Mouse (Mus musculus): ENCODE results near the gene As3mt. TPM values are rescaled to one million over a fixed set of nuclear protein-coding genes. Genes with fewer than 3 reads are reported as not detected.

The As3mt gene
- polyA plus RNA-seq, 1 experiment from 2014 or later: 45.6 TPM

- ATAC-seq (replicated peaks; ENCODE audit: low FRiP score): no peak
- Histone ChIP-seq H3K9ac (no peak overlapping the region), H3K4me1 (peaks cover 23% of the 10 kb centered on the region), H3K4me3 (replicated peaks) (no peak overlapping the region), H3K4me2 (no peak overlapping the region), H3K27ac (no peak overlapping the region), H3K9me3 (replicated peaks) (no peaks in the 10 kb centered on the region), H3K36me3 (peaks cover 15% of the 10 kb centered on the region; the same call in 1 of the 2 replicates), H3K27me3 (no peaks in the 10 kb centered on the region)
- 61% methylated on average over 7 of the region's 7 CpGs for whole genome bisulfite sequencing
Observed at GRCm38 (mm10) chr19:46705779-46706495, 1.3 kb upstream of the As3mt start.

DNA sequence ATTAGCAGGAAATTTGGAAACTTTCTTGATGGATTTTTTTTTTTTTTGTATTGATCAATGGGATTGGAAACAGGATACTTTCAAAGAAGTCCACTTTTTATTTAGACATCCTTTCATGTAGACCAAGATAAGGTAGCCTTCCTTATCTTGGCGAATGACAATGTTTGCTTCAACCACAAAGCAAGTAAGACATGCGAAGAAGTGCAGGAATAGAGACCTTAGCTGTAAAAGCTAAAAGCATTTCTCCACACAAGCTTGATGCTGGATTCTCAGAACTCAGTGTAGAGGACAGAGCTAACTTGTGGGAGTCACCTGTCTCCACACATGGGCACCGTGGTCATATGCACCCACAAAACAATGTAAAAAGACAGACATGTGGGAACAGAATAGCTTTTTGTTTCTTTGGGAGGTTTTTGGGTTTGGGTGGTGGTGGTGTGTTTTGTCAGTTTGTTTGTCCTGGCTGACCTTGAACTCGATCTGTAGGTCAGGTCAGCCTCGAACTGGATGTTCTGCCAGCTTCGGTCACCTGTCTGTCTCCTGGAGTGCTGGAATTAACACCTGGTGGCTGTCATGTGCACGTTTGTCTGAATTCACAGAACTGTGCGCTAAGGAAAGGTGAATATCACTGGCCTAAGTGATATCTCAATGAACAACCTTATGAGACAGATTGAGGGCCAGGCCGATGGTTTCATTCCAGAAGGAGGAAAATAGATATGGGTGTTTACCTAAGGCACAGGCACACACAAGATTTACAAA lies 540 bp upstream of the As3mt start:
- Histone ChIP-seq H3K4me1 (peaks cover 19% of the 10 kb centered on the region), H3K36me3 (peaks cover 10% of the 10 kb centered on the region; the same call in 1 of the 2 replicates), H3K9me3 (replicated peaks) (no peaks in the 10 kb centered on the region), H3K27ac (no peak overlapping the region; the same call in 1 of the 2 replicates), H3K27me3 (no peaks in the 10 kb centered on the region), H3K4me3 (replicated peaks) (peak overlapping the region; percentile 54), H3K4me2 (peak overlapping the region; percentile 75), H3K9ac (no peak overlapping the region)
- no peak for ATAC-seq (replicated peaks; ENCODE audit: low FRiP score)
- WGBS: 73% methylated on average over 9 of the region's 9 CpGs

DNA sequence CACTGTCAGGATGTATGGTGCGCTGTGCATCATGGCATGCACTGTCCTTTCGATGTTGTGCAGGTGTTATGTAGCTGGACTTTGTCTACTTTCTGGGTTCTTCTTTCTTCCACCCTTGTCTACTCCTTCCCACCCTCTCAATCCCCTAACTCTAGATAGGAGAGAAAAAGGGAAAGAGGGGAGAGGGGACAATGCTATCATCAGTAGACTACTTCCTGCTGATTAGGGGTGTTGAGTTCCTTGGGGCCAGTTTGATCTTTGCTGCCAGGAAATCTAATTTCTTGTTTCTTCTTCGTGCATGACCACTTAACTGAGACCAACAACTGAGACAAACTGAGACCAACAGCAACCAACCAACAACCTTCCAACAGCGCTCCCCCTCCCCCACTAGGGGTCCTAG lies 3.4 kb downstream of the As3mt start:
- no peak overlapping the region for H3K4me3 ChIP-seq (replicated peaks)
- no peak overlapping the region for H3K27ac ChIP-seq
- H3K9ac ChIP-seq: no peak overlapping the region
- no peak overlapping the region for H3K4me2 ChIP-seq
- peaks cover 19% of the 10 kb centered on the region for H3K4me1 ChIP-seq
- WGBS: 93% methylated on average over 4 of the region's 4 CpGs
- H3K27me3 ChIP-seq: no peaks in the 10 kb centered on the region
- H3K9me3 ChIP-seq (replicated peaks): no peaks in the 10 kb centered on the region
- H3K36me3 ChIP-seq: peaks cover 14% of the 10 kb centered on the region
- ATAC-seq (replicated peaks; ENCODE audit: low FRiP score): no peak

GRCm38 (mm10) chr19:46714234-46714633 lies 7.0 kb downstream of the As3mt start:
- no peak overlapping the region for H3K27ac ChIP-seq
- no peaks in the 10 kb centered on the region for H3K4me1 ChIP-seq
- WGBS: 87% methylated on average over 8 of the region's 8 CpGs
- no peak overlapping the region for H3K9ac ChIP-seq
- peaks cover 5% of the 10 kb centered on the region; the same call in 1 of the 2 replicates for H3K9me3 ChIP-seq (replicated peaks)
- H3K4me2 ChIP-seq: no peak overlapping the region
- H3K36me3 ChIP-seq: peaks cover 23% of the 10 kb centered on the region
- no peaks in the 10 kb centered on the region for H3K27me3 ChIP-seq
- H3K4me3 ChIP-seq (replicated peaks): no peak overlapping the region
- no peak for ATAC-seq (replicated peaks; ENCODE audit: low FRiP score)

DNA sequence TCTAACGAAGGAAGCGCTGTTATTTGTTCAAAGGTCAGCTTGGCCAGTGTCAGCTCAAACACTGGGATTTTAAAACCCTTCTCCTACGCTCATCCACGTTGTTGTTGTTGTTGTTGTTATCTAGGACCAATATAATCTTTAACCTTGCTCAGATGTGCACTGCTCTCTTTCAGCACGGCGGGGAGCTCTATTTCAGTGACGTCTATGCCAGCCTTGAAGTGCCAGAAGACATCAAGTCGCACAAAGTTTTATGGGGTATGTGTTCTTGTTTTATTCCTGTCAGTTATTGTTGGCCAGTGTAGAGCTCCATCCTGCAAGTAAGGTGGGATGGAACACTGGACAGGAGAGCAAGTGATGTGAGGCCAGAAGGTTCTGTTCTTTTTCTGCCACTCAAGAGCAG lies 7.8 kb downstream of the As3mt start:
- Histone ChIP-seq H3K27ac (no peak overlapping the region), H3K4me3 (replicated peaks) (no peak overlapping the region), H3K9ac (no peak overlapping the region), H3K9me3 (replicated peaks) (peaks cover 5% of the 10 kb centered on the region; the same call in 1 of the 2 replicates), H3K4me2 (no peak overlapping the region), H3K4me1 (no peaks in the 10 kb centered on the region), H3K36me3 (peaks cover 25% of the 10 kb centered on the region), H3K27me3 (no peaks in the 10 kb centered on the region)
- WGBS: 80% methylated on average over 8 of the region's 8 CpGs
- no peak for ATAC-seq (replicated peaks; ENCODE audit: low FRiP score)

DNA sequence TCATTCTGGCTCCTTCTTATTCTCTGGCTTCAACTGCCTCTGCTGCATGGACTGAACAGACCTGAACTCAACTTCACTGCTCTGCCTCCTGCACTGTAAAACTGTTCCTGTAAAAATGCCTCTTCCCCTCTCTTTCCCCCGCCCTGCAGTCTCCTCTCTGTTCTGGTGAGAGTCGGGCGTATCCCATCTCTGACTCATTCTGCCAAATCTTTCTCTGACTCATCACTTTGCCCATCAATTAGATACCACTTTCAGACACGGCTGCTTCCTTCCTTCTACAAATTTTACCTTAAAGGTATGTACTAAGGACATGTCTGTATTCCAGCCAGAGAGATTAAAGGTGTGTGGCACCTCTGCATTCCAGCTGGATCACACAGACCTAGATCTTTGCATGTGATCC lies 10.9 kb downstream of the As3mt start:
- Histone ChIP-seq H3K36me3 (peaks cover 40% of the 10 kb centered on the region), H3K9me3 (replicated peaks) (peaks cover 5% of the 10 kb centered on the region; the same call in 1 of the 2 replicates), H3K27ac (no peak overlapping the region), H3K4me1 (no peaks in the 10 kb centered on the region), H3K9ac (no peak overlapping the region), H3K4me2 (no peak overlapping the region), H3K27me3 (no peaks in the 10 kb centered on the region), H3K4me3 (replicated peaks) (no peak overlapping the region)
- WGBS: 82% methylated on average over 4 of the region's 4 CpGs
- ATAC-seq (replicated peaks; ENCODE audit: low FRiP score): no peak

GRCm38 (mm10) chr19:46724411-46724810 lies 17.2 kb downstream of the As3mt start:
- ATAC-seq (replicated peaks; ENCODE audit: low FRiP score): no peak
- 75% methylated on average over 11 of the region's 11 CpGs for WGBS
- Histone ChIP-seq H3K27me3 (no peaks in the 10 kb centered on the region), H3K9me3 (replicated peaks) (no peaks in the 10 kb centered on the region), H3K36me3 (peaks cover 35% of the 10 kb centered on the region), H3K4me1 (peaks cover 10% of the 10 kb centered on the region; the same call in 1 of the 2 replicates), H3K4me3 (replicated peaks) (no peak overlapping the region), H3K4me2 (no peak overlapping the region), H3K9ac (no peak overlapping the region), H3K27ac (no peak overlapping the region)

GRCm38 (mm10) chr19:46726142-46726541 lies 18.9 kb downstream of the As3mt start:
- H3K9ac ChIP-seq: no peak overlapping the region
- no peak for ATAC-seq (replicated peaks; ENCODE audit: low FRiP score)
- no peak overlapping the region for H3K4me3 ChIP-seq (replicated peaks)
- H3K9me3 ChIP-seq (replicated peaks): no peaks in the 10 kb centered on the region
- H3K36me3 ChIP-seq: peaks cover 20% of the 10 kb centered on the region; the same call in 1 of the 2 replicates
- peaks cover 10% of the 10 kb centered on the region; the same call in 1 of the 2 replicates for H3K4me1 ChIP-seq
- H3K27me3 ChIP-seq: no peaks in the 10 kb centered on the region
- H3K4me2 ChIP-seq: no peak overlapping the region
- WGBS: 91% methylated on average over 8 of the region's 8 CpGs
- H3K27ac ChIP-seq: no peak overlapping the region

- H3K9ac ChIP-seq: no peak overlapping the region
- H3K27me3 ChIP-seq: no peaks in the 10 kb centered on the region
- H3K27ac ChIP-seq: 0 out of 2 replicates have a peak overlapping the region, but pooled peaks have one; percentile 22
- ATAC-seq (replicated peaks; ENCODE audit: low FRiP score): peak; percentile 66; the same call in 1 of the 2 replicates
- peaks cover 10% of the 10 kb centered on the region; the same call in 1 of the 2 replicates for H3K4me1 ChIP-seq
- no peak overlapping the region for H3K4me2 ChIP-seq
- no peak overlapping the region for H3K4me3 ChIP-seq (replicated peaks)
- WGBS: 47% methylated on average over 8 of the region's 8 CpGs
- H3K36me3 ChIP-seq: peaks cover 12% of the 10 kb centered on the region; the same call in 1 of the 2 replicates
- H3K9me3 ChIP-seq (replicated peaks): no peaks in the 10 kb centered on the region
Observed at GRCm38 (mm10) chr19:46727140-46727736, 20.0 kb downstream of the As3mt start.

GRCm38 (mm10) chr19:46727945-46728540 lies 20.8 kb downstream of the As3mt start:
- Histone ChIP-seq H3K36me3 (peaks cover 12% of the 10 kb centered on the region; the same call in 1 of the 2 replicates), H3K4me1 (peaks cover 10% of the 10 kb centered on the region; the same call in 1 of the 2 replicates), H3K9me3 (replicated peaks) (no peaks in the 10 kb centered on the region), H3K4me3 (replicated peaks) (no peak overlapping the region), H3K27me3 (no peaks in the 10 kb centered on the region), H3K9ac (no peak overlapping the region), H3K27ac (no peak overlapping the region), H3K4me2 (no peak overlapping the region)
- WGBS: 54% methylated on average over 11 of the region's 11 CpGs
- no peak for ATAC-seq (replicated peaks; ENCODE audit: low FRiP score)

DNA sequence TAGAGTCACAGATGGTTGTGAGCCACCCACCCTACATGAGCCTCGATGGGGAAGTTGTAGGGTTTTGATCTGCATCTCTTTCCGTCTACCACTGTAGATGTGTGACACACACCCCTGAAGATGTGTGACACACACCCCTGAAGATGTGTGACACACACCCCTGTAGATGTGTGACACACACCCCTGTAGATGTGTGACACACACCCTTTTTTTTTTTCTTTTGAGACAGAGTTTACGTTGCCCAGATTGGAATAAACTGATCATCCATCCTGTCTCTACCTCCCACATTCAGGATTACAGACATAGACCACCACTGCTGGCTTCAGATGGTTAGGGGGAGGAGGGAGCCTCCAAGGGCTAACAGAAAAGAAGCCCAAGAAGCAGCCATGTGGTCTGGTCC lies 21.7 kb downstream of the As3mt start:
- Histone ChIP-seq H3K27me3 (no peaks in the 10 kb centered on the region), H3K4me3 (replicated peaks) (no peak overlapping the region), H3K9ac (no peak overlapping the region), H3K4me2 (no peak overlapping the region), H3K9me3 (replicated peaks) (no peaks in the 10 kb centered on the region), H3K36me3 (peaks cover 9% of the 10 kb centered on the region; the same call in 1 of the 2 replicates), H3K4me1 (peaks cover 10% of the 10 kb centered on the region; the same call in 1 of the 2 replicates), H3K27ac (no peak overlapping the region)
- no peak for ATAC-seq (replicated peaks; ENCODE audit: low FRiP score)
- WGBS: 85% methylated on average over 3 of the region's 3 CpGs
